Mouse (Mus musculus) cortical plate, adult 2 months (tissue): ENCODE data around the gene Gpa33. TPM values are rescaled to one million over a fixed set of nuclear protein-coding genes. Genes with fewer than 3 reads are reported as not detected.

Experiments used
- H3K27ac ChIP-seq: fragments of 200-500 bp; 2 replicates; pipeline ENCODE4 v1.5.1; 2012; ENCODE audit warnings: low read length, control low read depth, inconsistent platforms; ENCODE audit not compliant: insufficient read depth
- H3K4me1 ChIP-seq: fragments of 200-500 bp; 2 replicates; pipeline ENCODE4 v1.6.1; 2011; ENCODE audit warnings: low read length; ENCODE audit not compliant: control insufficient read depth, insufficient read depth
- H3K4me3 ChIP-seq: fragments of 200-500 bp; 2 replicates; pipeline ENCODE4 v1.5.1; 2011; ENCODE audit warnings: mild to moderate bottlenecking, low read length, control low read depth; ENCODE audit not compliant: insufficient read depth
- CTCF ChIP-seq: fragments of 200-500 bp; IDR thresholded peaks from 2 replicates; pipeline ENCODE4 v1.5.1; 2011; ENCODE audit warnings: mild to moderate bottlenecking, control low read depth, low read length; ENCODE audit not compliant: insufficient read depth; ENCODE audit errors: extremely low read depth
- POLR2A ChIP-seq: fragments of 200-500 bp; IDR thresholded peaks from 2 replicates; pipeline ENCODE4 v1.6.1; 2011; ENCODE audit warnings: mild to moderate bottlenecking, low read length, control low read depth; ENCODE audit not compliant: insufficient read depth; ENCODE audit errors: extremely low read depth
- polyA plus RNA-seq: library from polyadenylated mRNA; depleted of rRNA; stranded (reverse); fragments of >200 nt; gene quantifications from 2 replicates; pipeline ENCODE4 v1.2.3, GENCODE M21; 2012

The Gpa33 gene
- polyA plus RNA-seq, 1 experiment = not detected

DNA sequence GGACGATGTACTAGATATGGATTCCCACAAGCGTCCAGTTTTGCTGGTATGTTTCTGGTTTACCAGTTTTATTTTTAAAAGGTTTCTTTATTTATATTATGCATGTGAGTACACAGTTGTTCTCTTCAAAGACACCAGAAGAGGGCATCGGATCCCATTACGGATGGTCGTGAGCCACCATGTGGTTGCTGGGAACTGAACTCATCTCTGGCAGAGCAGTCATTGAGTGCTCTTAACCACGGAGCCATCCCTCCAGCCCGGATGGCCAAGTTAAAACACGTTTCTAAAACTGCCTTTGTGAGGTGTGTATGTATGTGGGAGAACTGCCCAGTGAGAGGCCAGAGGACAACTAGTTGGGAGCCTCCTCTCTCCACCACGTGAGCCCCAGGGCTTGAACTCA, 28.6 kb downstream of the Gpa33 start:
- H3K4me3 ChIP-seq = no peak overlapping the region
- TF ChIP-seq CTCF (no peak), POLR2A (no peak)
- H3K4me1 ChIP-seq = no peaks in the 10 kb centered on the region
- no peak overlapping the region for H3K27ac ChIP-seq

- H3K27ac ChIP-seq = no peak overlapping the region
- H3K4me3 ChIP-seq = no peak overlapping the region
- TF ChIP-seq POLR2A = no peak
- TF ChIP-seq CTCF = no peak
- H3K4me1 ChIP-seq = no peaks in the 10 kb centered on the region
Measured at GRCm38 (mm10) chr1:166160111-166160510, 30.1 kb downstream of the Gpa33 start.

- TF ChIP-seq CTCF = peak; percentile 97
- no peak for TF ChIP-seq POLR2A
- H3K27ac ChIP-seq = no peak overlapping the region
- no peak overlapping the region for H3K4me3 ChIP-seq
- no peaks in the 10 kb centered on the region for H3K4me1 ChIP-seq
Measured at GRCm38 (mm10) chr1:166160569-166161445, 30.8 kb downstream of the Gpa33 start.

GRCm38 (mm10) chr1:166164580-166164979, 34.5 kb downstream of the Gpa33 start:
- Histone ChIP-seq H3K4me3 (no peak overlapping the region), H3K27ac (no peak overlapping the region), H3K4me1 (no peaks in the 10 kb centered on the region)
- TF ChIP-seq CTCF = no peak
- TF ChIP-seq POLR2A = no peak

DNA sequence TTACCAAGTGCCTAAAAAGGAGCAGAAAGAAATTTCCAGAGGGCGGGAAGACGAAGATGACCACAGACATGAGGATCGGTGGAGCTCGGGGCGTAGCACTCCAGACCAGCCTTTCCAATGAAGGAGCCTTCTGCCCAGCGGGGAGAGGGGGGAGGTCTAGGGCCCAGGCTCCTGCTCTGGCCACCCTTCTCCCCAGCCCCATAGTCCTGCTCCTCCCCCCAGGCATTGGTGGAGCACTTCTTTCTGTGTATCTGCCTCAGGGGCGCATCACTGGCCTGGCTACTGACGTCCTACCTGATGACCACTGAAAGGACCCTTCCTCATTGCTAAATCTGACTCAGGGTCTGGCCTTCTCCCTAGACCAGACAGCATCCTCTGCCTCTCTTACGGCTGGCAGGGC, 35.1 kb downstream of the Gpa33 start:
- Histone ChIP-seq H3K27ac (no peak overlapping the region), H3K4me3 (no peak overlapping the region), H3K4me1 (no peaks in the 10 kb centered on the region)
- TF ChIP-seq CTCF (no peak), POLR2A (no peak)

GRCm38 (mm10) chr1:166167405-166167804, 37.4 kb downstream of the Gpa33 start:
- TF ChIP-seq POLR2A (no peak), CTCF (no peak)
- Histone ChIP-seq H3K4me3 (no peak overlapping the region), H3K27ac (no peak overlapping the region), H3K4me1 (no peaks in the 10 kb centered on the region)

DNA sequence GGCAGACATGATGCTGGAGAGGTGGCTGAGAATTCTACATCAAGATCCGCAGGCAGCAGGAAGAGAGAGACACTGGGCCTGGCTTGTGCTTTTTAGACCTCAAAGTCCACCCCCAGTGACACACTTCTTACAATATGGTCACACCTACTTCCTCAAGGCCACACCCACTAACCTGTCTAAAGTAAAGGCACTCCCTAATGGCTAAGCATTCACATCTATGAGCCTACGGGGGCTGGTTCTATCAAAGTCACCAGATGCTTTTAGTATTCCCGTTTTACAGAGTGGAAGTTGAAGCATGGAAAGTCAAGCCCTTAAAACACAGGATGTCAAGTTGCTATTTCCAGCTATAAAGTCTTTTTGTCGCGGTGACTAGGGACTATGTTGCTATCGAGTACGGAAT, 38.0 kb downstream of the Gpa33 start:
- no peak overlapping the region for H3K27ac ChIP-seq
- TF ChIP-seq CTCF = no peak
- TF ChIP-seq POLR2A = no peak
- no peaks in the 10 kb centered on the region for H3K4me1 ChIP-seq
- H3K4me3 ChIP-seq = no peak overlapping the region

DNA sequence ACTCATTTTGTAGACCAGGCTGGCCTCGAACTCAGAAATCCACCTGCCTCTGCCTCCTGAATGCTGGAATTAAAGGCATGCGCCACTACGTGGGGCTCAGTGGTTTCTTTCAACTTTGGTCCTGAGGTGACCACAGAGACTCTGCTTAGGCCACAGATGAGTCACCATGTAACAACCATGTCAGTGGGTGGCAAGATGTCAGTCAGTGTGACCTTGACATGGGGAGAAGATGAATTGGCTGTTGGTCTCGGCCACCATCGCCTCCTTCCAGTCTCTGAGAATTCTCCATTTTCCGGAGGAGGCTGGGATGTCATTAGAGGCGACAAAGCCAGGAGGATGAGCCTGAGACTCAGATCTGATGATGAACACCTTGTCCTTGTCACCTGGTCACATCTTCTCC, 39.7 kb downstream of the Gpa33 start:
- TF ChIP-seq CTCF = no peak
- no peak for TF ChIP-seq POLR2A
- no peak overlapping the region for H3K4me3 ChIP-seq
- H3K27ac ChIP-seq = no peak overlapping the region
- H3K4me1 ChIP-seq = no peaks in the 10 kb centered on the region

DNA sequence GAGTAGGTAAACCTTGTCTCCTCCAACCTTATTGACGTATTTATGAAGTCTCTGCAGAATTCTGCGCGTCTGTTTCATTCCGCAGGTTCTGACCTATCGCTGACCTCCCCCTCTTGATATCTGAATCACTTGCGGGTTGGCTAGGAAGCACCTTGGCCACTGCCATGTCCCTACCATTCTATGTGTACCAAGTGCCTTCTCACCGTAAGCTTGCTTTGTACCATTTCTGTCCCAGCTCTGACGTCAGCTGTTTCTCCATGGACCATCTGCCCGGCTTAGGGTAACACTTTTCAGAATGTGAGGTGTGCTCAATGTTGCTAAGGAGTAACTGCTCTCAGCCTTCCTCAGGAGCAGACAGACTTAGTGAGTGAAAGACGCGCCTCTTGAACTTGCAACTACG, 40.8 kb downstream of the Gpa33 start:
- H3K27ac ChIP-seq = no peak overlapping the region
- no peaks in the 10 kb centered on the region for H3K4me1 ChIP-seq
- no peak for TF ChIP-seq POLR2A
- TF ChIP-seq CTCF = no peak
- H3K4me3 ChIP-seq = no peak overlapping the region

DNA sequence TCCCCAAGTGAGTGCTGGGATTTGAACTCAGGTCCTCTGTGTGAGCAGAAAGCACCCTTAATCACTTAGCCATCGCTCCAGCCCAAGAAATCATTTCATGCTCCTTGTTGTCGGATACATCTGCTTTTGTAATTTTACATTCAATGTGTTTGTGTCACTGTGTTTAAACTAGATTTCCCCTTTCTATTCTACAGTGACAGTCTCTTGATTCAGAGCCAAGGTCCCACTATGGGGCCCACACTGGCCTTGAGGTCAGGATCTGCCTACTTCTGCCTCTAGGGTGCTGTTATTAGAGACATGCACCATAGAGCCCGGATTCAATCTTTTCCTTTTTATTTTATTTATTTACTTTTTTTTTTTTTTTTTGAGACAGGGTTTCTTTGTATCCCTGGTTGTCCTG, 43.0 kb downstream of the Gpa33 start:
- H3K4me1 ChIP-seq = no peaks in the 10 kb centered on the region
- H3K27ac ChIP-seq = no peak overlapping the region
- TF ChIP-seq CTCF (no peak), POLR2A (no peak)
- no peak overlapping the region for H3K4me3 ChIP-seq
